Mouse (Mus musculus): Measurements from ENCODE around the gene Tubb4b.

DNA sequence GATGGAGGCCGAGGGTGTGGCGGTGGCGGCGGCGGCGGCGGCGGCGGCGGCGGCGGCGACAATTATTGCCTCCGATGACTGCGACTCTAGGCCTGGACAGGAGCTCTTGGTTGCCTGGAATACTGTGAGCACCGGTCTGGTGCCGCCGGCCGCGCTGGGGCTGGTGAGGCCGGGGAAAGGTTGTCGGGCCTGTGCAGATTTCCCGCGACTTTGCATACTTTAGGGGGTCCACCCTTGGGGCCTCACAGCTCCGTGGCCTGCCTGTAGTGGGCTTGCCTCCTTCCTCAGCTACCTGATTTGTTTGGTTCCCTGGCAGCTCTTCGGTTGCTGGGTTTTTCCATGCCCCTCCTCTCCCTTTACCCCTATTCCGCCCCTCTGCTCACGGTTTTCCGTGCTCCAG lies 48.0 kb upstream of the Tubb4b start:
- TF ChIP-seq HCFC1 (IDR thresholded peaks at IDR 0.05; ENCODE audit: borderline replicate concordance, insufficient read depth, low read length) (no peak), ZNF384 (IDR thresholded peaks at IDR 0.05; ENCODE audit: low read depth, low read length) (no peak), CHD2 (IDR thresholded peaks at IDR 0.05; ENCODE audit: low read depth, low read length) (no peak)
